In genomic region chr10:68136480-68137083, GRCm38 (mm10) we compare ENCODE assay signal across 8 mouse cellular contexts.
DNase-seq lines count a peak whose midpoint lies in the region; ATAC-seq and TF ChIP-seq lines count a peak whose summit lies in the region.

No protein-coding gene starts in this region.

- peak; percentile 81 for DNase-seq in CD4-positive, CD25-positive, alpha-beta regulatory T cell, adult 2 months (ENCODE audit: low read depth, low spot score)
- DNase-seq in forebrain, embryonic 11.5 days (ENCODE audit: low spot score), result peak; percentile 78
- DNase-seq in kidney, postnatal 0 days (ENCODE audit: low spot score), result peak; percentile 95
- DNase-seq in liver, result peak; percentile 70

- peak; percentile 86 for ATAC-seq in cerebellum, adult (ENCODE audit: insufficient number of reproducible peaks, low FRiP score, low TSS enrichment)
- ATAC-seq in forebrain, embryonic 11.5 days (replicated peaks; ENCODE audit: low FRiP score), result peak; percentile 67
- ATAC-seq in heart, embryonic 14.5 days (ENCODE audit: insufficient number of reproducible peaks, insufficient read depth, low FRiP score, low read depth), result peak; percentile 89
- peak; percentile 91 for ATAC-seq in kidney, postnatal 0 days (replicated peaks; ENCODE audit: low FRiP score, low read depth)
- ATAC-seq in midbrain, embryonic 16.5 days, result peak; percentile 81
- peak; percentile 89 for ATAC-seq in stomach, embryonic 14.5 days (ENCODE audit: insufficient number of reproducible peaks, insufficient read depth, low FRiP score, low read depth)

- peak overlapping the region; percentile 63 for H3K4me2 ChIP-seq in forebrain, embryonic 11.5 days (ENCODE audit: low read depth, low read length, severe bottlenecking)
- peak overlapping the region; percentile 78 for H3K4me2 ChIP-seq in heart, embryonic 14.5 days (ENCODE audit: low read length)
- peak overlapping the region; percentile 70 for H3K4me2 ChIP-seq in kidney, postnatal 0 days (ENCODE audit: low read length)
- peak overlapping the region; percentile 73 for H3K4me2 ChIP-seq in midbrain, embryonic 16.5 days (ENCODE audit: low read length)
- peak overlapping the region; percentile 66 for H3K4me2 ChIP-seq in stomach, embryonic 14.5 days (replicated peaks; ENCODE audit: low read depth, low read length)

- H3K9me3 ChIP-seq in forebrain, embryonic 11.5 days (ENCODE audit: control insufficient read depth, low read length), result peaks cover 2% of the 10 kb centered on the region; the same call in 1 of the 2 replicates
- H3K9me3 ChIP-seq in heart, embryonic 14.5 days (ENCODE audit: control insufficient read depth, low read length), result no peaks in the 10 kb centered on the region
- H3K9me3 ChIP-seq in kidney, postnatal 0 days (replicated peaks; ENCODE audit: low read length), result no peaks in the 10 kb centered on the region
- no peaks in the 10 kb centered on the region; the same call in 1 of the 2 replicates for H3K9me3 ChIP-seq in midbrain, embryonic 16.5 days (replicated peaks; ENCODE audit: control insufficient read depth, low read length, poor library complexity, severe bottlenecking)
- H3K9me3 ChIP-seq in stomach, embryonic 14.5 days (ENCODE audit: control insufficient read depth, low read depth, low read length), result no peaks in the 10 kb centered on the region; the same call in 1 of the 2 replicates

- H3K4me1 ChIP-seq in forebrain, embryonic 11.5 days (replicated peaks; ENCODE audit: control insufficient read depth, insufficient read depth, low read length), result peaks cover 14% of the 10 kb centered on the region
- H3K4me1 ChIP-seq in heart, embryonic 14.5 days (ENCODE audit: control insufficient read depth in 2 of 2, insufficient read depth in 2 of 2, low read length in 2 of 2), result peaks cover 19 to 57% of the 10 kb centered on the region in 2 experiments
- peaks cover 32% of the 10 kb centered on the region for H3K4me1 ChIP-seq in kidney, postnatal 0 days (replicated peaks; ENCODE audit: insufficient read depth, low read length)
- H3K4me1 ChIP-seq in midbrain, embryonic 16.5 days (ENCODE audit: control insufficient read depth, insufficient read depth, low read length), result peaks cover 20% of the 10 kb centered on the region
- H3K4me1 ChIP-seq in stomach, embryonic 14.5 days (ENCODE audit: control insufficient read depth, insufficient read depth, low read length), result peaks cover 11% of the 10 kb centered on the region

- 1% methylated on average over 18 of the region's 18 CpGs for WGBS in forebrain, embryonic 11.5 days
- WGBS in heart, embryonic 14.5 days, result under 1% methylated on average over 18 of the region's 18 CpGs
- WGBS in kidney, postnatal 0 days, result 3% methylated on average over 18 of the region's 18 CpGs
- 2% methylated on average over 18 of the region's 18 CpGs for WGBS in midbrain, embryonic 16.5 days
- WGBS in stomach, embryonic 14.5 days, result 2% methylated on average over 18 of the region's 18 CpGs

- no peak; the same call in 1 of the 2 replicates for TF ChIP-seq CTCF in kidney, postnatal 0 days (IDR thresholded peaks at IDR 0.05; ENCODE audit: low read depth)

- peak overlapping the region; percentile 57 for H3K9ac ChIP-seq in forebrain, embryonic 11.5 days (ENCODE audit: low read length)
- H3K9ac ChIP-seq in heart, embryonic 14.5 days (ENCODE audit: low read length), result peak overlapping the region; percentile 88
- peak overlapping the region; percentile 64 for H3K9ac ChIP-seq in kidney, postnatal 0 days (ENCODE audit: low read depth, low read length)
- peak overlapping the region; percentile 55 for H3K9ac ChIP-seq in midbrain, embryonic 16.5 days (ENCODE audit: low read depth, low read length)
- H3K9ac ChIP-seq in stomach, embryonic 14.5 days (replicated peaks; ENCODE audit: low read depth, low read length), result peak overlapping the region; percentile 47; the same call in 1 of the 2 replicates

- H3K36me3 ChIP-seq in forebrain, embryonic 11.5 days (ENCODE audit: control insufficient read depth, insufficient read depth, low read length), result no peaks in the 10 kb centered on the region; the same call in 1 of the 2 replicates
- peaks cover 25% of the 10 kb centered on the region for H3K36me3 ChIP-seq in heart, embryonic 14.5 days (ENCODE audit: control insufficient read depth, insufficient read depth, low read length)
- peaks cover 5% of the 10 kb centered on the region; the same call in 1 of the 2 replicates for H3K36me3 ChIP-seq in kidney, postnatal 0 days (ENCODE audit: insufficient read depth, low read length)
- H3K36me3 ChIP-seq in midbrain, embryonic 16.5 days (ENCODE audit: control insufficient read depth, insufficient read depth, low read length), result no peaks in the 10 kb centered on the region
- peaks cover 18% of the 10 kb centered on the region for H3K36me3 ChIP-seq in stomach, embryonic 14.5 days (ENCODE audit: control insufficient read depth, insufficient read depth, low read length)

- H3K27me3 ChIP-seq in forebrain, embryonic 11.5 days (ENCODE audit: control insufficient read depth, insufficient read depth, low read length), result no peaks in the 10 kb centered on the region
- H3K27me3 ChIP-seq in heart, embryonic 14.5 days (ENCODE audit: control insufficient read depth, insufficient read depth, low read length), result no peaks in the 10 kb centered on the region
- H3K27me3 ChIP-seq in kidney, postnatal 0 days (ENCODE audit: insufficient read depth, low read length), result no peaks in the 10 kb centered on the region
- no peaks in the 10 kb centered on the region for H3K27me3 ChIP-seq in midbrain, embryonic 16.5 days (ENCODE audit: control insufficient read depth, insufficient read depth, low read depth, low read length)
- H3K27me3 ChIP-seq in stomach, embryonic 14.5 days (ENCODE audit: control insufficient read depth, insufficient read depth, low read length), result no peaks in the 10 kb centered on the region

- peak overlapping the region; percentile 65; the same call in 1 of the 2 replicates for H3K27ac ChIP-seq in forebrain, embryonic 11.5 days (ENCODE audit: low read depth, low read length)
- peak overlapping the region; percentile 92 to 98 for H3K27ac ChIP-seq in heart, embryonic 14.5 days (replicated peaks in 1 of 2; ENCODE audit: control insufficient read depth in 1 of 2, insufficient read depth in 1 of 2, low read depth in 2 of 2, low read length in 2 of 2)
- H3K27ac ChIP-seq in kidney, postnatal 0 days, result peak overlapping the region; percentile 93
- H3K27ac ChIP-seq in midbrain, embryonic 16.5 days (ENCODE audit: low read length), result peak overlapping the region; percentile 51
- H3K27ac ChIP-seq in stomach, embryonic 14.5 days (ENCODE audit: low read length), result peak overlapping the region; percentile 75

- H3K4me3 ChIP-seq in forebrain, embryonic 11.5 days (ENCODE audit: low read depth, low read length), result peak overlapping the region; percentile 25
- H3K4me3 ChIP-seq in heart, embryonic 14.5 days (ENCODE audit: control insufficient read depth in 1 of 2, insufficient read depth in 1 of 2, low read depth in 1 of 2, low read length in 2 of 2), result peak overlapping the region; percentile 64 to 71
- peak overlapping the region; percentile 44 for H3K4me3 ChIP-seq in kidney, postnatal 0 days (replicated peaks; ENCODE audit: low read depth, low read length)
- peak overlapping the region; percentile 36 for H3K4me3 ChIP-seq in midbrain, embryonic 16.5 days (ENCODE audit: low read depth, low read length)
- peak overlapping the region; percentile 24 for H3K4me3 ChIP-seq in stomach, embryonic 14.5 days (ENCODE audit: low read depth, low read length)

Comparison
In these comparisons a context has a peak if more than half of its experiments do, and no peak if none do; other contexts are left out.
1. Peak in every context shown above with its lines: DNase-seq, ATAC-seq, H3K4me3 ChIP-seq and H3K27ac ChIP-seq.